Mouse (Mus musculus) spleen, postnatal 10 days (tissue): Measurements from ENCODE around the gene Gm15737.

Experiments
- DNase-seq, 2 experiments: peaks; one replicate each; pipeline ENCODE4 v3.0.0; 2021 to 2022; ENCODE audit warnings: low spot score in 2 of 2

Gm15737 gene

GRCm38 (mm10) chr6:92869089-92869581 lies at the start of gene Gm15737:
TSS of gene Gm15737 (plus strand) at chr6:92869357.
- no peak for DNase-seq

DNA sequence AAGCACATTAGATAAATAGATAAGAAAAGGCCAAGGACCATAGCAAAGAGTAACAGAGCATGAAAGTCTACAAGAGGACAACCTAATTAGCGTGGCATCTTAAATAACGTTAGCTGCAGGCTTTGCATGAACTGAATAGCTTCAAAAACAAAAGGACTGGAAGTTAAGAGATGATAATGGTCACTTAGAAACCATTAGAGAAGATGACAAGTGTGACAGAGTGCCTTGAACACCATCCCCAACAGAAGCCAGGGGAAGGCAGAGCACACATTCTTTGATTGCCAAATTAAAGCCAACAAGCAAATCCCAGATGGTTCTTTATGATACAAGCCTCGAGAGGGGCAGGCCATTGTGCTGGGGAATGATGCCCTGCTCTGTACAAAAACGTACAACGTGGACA lies 47.6 kb upstream of the Gm15737 start:
- DNase-seq: no peak

DNA sequence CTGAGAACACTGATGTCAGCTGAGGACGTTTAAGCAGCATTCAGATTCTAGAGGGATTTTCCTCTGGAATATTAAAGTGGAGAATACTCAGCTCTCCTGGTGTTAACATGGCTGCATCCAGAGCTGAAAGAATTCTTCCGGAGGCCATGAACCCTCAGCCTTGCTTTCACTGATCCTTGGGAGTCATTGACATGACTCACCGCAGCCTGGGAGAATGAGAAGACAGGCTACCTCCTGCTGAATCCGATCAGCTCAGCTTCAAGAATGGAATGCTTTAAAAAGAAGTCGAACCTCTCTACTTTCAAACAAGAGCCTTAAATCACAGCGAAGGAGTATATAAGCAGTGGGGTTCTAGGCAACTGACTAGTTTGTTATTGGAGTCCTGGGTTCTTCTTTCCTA lies 47.2 kb upstream of the Gm15737 start:
- DNase-seq: no peak

GRCm38 (mm10) chr6:92823991-92824390 lies 45.2 kb upstream of the Gm15737 start:
- DNase-seq: no peak

GRCm38 (mm10) chr6:92826561-92826960 lies 42.6 kb upstream of the Gm15737 start:
- DNase-seq: no peak

GRCm38 (mm10) chr6:92827360-92827759 lies 41.8 kb upstream of the Gm15737 start:
- no peak for DNase-seq

GRCm38 (mm10) chr6:92829148-92829547 lies 40.0 kb upstream of the Gm15737 start:
- no peak for DNase-seq

GRCm38 (mm10) chr6:92831106-92831505 lies 38.1 kb upstream of the Gm15737 start:
- no peak for DNase-seq

- DNase-seq: no peak
These were observed 27.2 kb upstream of the Gm15737 start for GRCm38 (mm10) chr6:92842000-92842399.

DNA sequence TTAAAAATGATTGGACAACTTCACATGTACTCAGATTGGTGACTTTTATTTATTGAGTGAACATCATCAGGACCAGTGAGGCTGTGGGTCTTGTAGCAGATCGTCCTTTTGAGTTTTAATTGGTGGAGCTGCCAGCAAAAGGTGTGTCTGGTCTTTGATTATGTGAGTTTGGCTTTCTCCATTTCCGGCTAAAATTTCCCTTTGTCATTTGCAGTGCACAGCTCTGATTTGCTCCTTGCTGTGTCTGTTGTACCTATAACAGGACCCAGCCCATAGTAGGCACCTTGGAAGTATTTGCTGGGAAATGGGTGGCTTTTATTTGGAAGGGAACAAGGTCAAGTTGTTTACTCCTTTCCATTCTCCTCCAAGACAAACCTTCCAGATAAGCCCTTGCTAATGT lies 25.7 kb upstream of the Gm15737 start:
- DNase-seq: no peak

DNA sequence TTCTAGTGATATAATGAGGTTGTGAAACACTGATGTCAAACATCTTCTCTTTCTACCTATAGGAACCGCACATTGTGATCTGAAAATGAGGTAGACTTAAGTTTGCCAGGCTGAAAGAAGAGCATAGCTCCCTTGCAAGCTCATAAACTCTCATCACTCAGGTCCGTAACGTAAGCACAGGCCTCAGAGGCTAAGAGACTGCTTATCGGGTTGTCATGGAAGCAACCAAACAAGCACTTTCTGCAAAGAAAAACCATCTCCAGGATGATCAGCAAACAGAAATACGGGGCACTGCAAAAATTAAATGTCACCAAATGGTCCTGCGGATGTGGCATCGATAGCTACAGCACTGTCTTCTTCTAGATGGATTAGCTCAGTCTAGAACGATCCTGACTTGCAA lies 23.3 kb upstream of the Gm15737 start:
- DNase-seq: no peak

DNA sequence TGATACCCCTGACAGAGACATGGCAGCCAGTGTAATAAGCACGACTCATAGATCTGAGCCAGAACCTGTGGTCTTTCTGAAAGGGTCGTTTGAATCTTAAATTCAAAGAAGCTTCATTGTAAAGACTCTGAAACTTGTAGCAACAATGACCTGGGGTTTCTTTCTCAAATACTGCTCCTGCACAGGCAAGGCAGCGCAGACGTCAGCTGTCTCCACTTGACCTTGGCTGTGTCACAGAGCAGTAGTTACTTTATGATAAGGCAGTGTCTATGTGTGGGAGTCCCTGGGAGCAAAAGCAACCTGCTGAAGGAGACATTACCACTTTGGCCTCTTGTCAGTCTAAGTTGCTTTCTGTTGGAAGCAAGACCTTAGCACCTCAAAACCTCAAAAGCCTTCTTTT lies 22.5 kb upstream of the Gm15737 start:
- DNase-seq: no peak

- no peak for DNase-seq
These were observed 19.9 kb upstream of the Gm15737 start for GRCm38 (mm10) chr6:92849208-92849607.

DNA sequence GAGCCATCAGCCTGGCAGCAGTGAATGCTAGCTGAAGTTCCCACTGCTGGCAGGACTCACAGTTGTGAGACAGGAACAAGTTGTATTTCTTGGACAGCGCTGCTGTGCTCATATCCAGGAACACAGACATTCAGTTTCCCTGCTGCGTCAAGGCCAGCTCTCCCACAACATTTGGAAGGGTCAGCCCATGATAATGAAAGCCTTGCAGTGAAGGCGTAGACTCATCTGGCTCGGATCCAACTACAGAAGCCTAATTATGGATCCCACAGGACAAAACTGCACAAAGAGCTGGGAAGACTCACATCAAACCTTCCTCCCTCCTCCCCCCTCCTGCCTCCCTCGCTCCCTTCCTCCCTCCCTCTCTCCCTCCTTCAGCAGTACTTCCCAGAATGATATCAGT lies 18.9 kb upstream of the Gm15737 start:
- DNase-seq: no peak

GRCm38 (mm10) chr6:92854873-92855272 lies 14.3 kb upstream of the Gm15737 start:
- DNase-seq: no peak

GRCm38 (mm10) chr6:92857761-92858160 lies 11.4 kb upstream of the Gm15737 start:
- no peak for DNase-seq

DNA sequence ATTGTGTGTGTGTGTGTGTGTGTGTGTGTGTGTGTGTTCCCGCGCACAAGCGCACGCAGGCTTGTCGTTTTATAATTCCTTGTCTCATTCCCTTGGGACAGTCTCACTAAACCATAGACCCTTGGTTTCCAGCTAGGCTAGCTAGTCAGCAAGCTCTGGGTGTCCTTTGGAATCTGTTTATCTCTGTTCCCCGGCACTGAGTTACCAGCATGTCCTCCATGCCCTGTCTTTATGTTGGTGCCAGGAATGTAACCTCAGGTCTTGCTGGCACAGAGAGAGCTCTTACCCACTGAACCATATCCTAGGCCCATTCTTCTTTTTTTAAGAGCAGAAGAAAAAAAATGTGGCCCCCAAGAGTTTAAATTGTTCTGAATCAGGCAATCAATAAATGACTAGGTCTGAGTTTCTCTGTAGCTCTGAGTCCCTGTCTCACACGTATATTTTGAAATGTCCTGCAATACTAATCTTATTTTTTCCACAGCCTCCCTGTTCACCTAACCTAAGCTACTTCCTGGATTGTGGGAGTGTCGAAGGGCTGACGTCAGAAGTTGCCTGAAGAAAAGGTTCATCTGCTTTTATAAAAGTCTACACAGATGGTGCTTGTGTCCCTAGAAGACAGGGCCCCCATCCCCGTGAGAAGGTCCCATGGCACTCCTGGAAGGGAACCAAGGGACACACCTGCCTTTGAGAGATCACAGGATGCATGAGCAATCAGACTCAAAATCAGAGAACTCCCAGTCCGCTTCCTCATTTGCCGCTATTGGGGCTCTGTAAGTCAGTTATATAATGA lies 10.2 kb upstream of the Gm15737 start:
- no peak for DNase-seq

GRCm38 (mm10) chr6:92860285-92860912 lies 8.8 kb upstream of the Gm15737 start:
- no peak for DNase-seq

DNA sequence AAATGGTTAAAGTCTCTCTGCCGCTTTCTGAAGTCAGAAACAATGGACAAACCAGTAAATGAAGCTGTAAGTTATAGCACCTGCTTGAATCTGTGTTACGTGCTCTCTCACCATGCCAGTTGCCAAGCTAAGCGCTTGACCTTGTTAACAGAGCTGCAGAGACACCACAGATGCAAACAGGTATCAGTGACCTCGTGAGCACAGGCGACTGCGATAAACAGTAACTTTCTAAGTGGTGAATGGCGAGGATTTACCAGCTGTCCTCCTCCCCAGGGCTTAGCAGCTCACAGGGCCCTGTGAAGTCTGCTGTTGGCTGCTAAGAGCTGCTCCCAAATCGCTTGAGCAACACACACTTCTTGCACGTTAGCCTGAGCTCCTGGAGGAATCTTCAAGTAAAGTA lies 6.6 kb upstream of the Gm15737 start:
- DNase-seq: no peak

DNA sequence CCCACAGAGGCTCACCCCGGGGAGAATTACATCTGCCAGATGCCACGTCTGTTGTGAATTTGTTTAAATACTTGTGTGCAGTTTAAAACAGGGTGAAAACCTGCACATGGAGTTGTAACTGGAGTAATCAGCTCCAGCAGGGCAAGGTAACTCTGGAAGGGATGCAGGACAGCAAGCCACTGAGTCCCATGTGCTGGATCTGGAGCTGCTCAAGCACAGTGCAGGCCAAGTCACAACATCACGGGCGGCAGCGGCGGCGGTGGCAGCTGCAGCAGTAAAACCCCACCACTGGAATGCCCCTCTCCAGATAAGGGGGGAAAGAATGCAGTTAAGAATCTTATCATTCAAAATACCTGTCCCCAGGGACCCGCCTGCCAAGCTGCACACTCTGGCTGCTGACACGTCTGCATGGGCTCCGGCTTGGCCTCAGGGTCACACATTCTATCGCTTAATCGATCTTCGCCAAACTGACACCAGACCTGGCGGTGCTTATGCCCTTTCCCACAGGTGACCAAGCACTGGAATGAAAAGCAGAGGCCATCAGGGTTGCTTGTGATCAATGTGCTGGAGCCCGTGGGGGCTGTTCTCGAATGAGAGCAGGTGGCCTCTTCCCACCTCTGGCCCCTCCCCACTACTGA lies 544 bp downstream of the Gm15737 start:
- DNase-seq: no peak

DNA sequence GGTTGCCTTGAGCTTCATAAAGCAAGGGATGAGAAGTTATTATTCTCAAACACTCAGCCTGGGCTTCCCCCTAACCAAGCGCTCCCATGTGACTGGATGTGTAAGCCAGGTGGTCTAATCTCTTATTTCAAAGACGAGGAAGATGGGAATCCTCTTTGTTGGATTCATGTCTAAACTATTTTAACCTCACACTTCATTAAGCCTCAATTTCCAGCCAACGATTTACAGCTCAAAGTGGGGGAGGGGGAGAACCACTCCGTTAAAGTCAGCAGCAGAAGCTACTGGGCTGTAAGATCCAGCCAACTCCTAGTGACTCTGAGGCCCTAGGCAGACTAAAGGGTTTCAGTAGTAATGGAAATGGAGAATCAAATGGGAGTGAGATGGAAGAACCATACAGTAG lies 2.7 kb downstream of the Gm15737 start:
- no peak for DNase-seq

GRCm38 (mm10) chr6:92872766-92873165 lies 3.6 kb downstream of the Gm15737 start:
- no peak for DNase-seq

GRCm38 (mm10) chr6:92874854-92875253 lies 5.7 kb downstream of the Gm15737 start:
- no peak for DNase-seq
